Mouse (Mus musculus) midbrain, postnatal 0 days (tissue): ENCODE measurements at regions not wholly inside any gene's neighbourhood (a gene's known extent, or its start where the extent isn't known, plus 50 kb on each side); places are given as distances from the start of the nearest gene placed in this dataset.
A peak's percentile ranks its signal among the peaks of the same experiment; 100 is the strongest.

Source experiments
- ATAC-seq: fragments of 200-750 bp; cut with Nextera tagmentation; 2 replicates; pipeline ENCODE4 v1.8.0; 2017; ENCODE audit warnings: moderate number of reproducible peaks, mild to moderate bottlenecking, moderate TSS enrichment, moderate library complexity; ENCODE audit not compliant: low FRiP score
- DNase-seq: peaks from one replicate; pipeline ENCODE4 v3.0.0-alpha.2; 2015; ENCODE audit warnings: low spot score
- H3K27ac ChIP-seq: fragments of 300-500 bp; sonication (generic); 2 replicates; pipeline ENCODE4 v1.5.1; 2014; ENCODE audit warnings: low read depth, mild to moderate bottlenecking, low read length, mixed read lengths
- H3K27me3 ChIP-seq: fragments of 300-500 bp; sonication (generic); 2 replicates; pipeline ENCODE4 v1.6.1; 2014; ENCODE audit warnings: low read length, control low read depth, mixed read lengths; ENCODE audit not compliant: insufficient read depth
- H3K36me3 ChIP-seq: fragments of 300-500 bp; sonication (generic); 2 replicates; pipeline ENCODE4 v1.6.1; 2014; ENCODE audit warnings: low read length, control low read depth, mixed read lengths; ENCODE audit not compliant: insufficient read depth
- H3K4me1 ChIP-seq: fragments of 300-500 bp; sonication (generic); 2 replicates; pipeline ENCODE4 v1.6.1; 2014; ENCODE audit warnings: mild to moderate bottlenecking, control low read depth, antibody characterized with exemption, low read length, mixed read lengths; ENCODE audit not compliant: insufficient read depth
- H3K4me2 ChIP-seq: fragments of 300-500 bp; sonication (generic); 2 replicates; pipeline ENCODE4 v1.6.1; 2014; ENCODE audit warnings: low read depth, mild to moderate bottlenecking, low read length, mixed read lengths; ENCODE audit not compliant: poor library complexity, severe bottlenecking
- H3K4me3 ChIP-seq: fragments of 300-500 bp; sonication (generic); 2 replicates; pipeline ENCODE4 v1.5.1; 2014; ENCODE audit warnings: low read depth, mild to moderate bottlenecking, low read length, moderate library complexity
- H3K9ac ChIP-seq: fragments of 300-500 bp; sonication (generic); replicated peaks from 2 replicates; pipeline ENCODE4 v1.6.1; 2014; ENCODE audit warnings: mild to moderate bottlenecking, low read length, moderate library complexity, mixed read lengths; ENCODE audit not compliant: poor library complexity, severe bottlenecking
- H3K9me3 ChIP-seq: fragments of 300-500 bp; sonication (generic); 2 replicates; pipeline ENCODE4 v1.6.1; 2016; ENCODE audit warnings: low read length, control low read depth
- CTCF ChIP-seq: IDR thresholded peaks from 2 replicates; pipeline ENCODE4 v1.5.1; 2016; ENCODE audit warnings: antibody characterized with exemption, mild to moderate bottlenecking
- WGBS: fragments of 180-500 bp; shearing (Covaris S2); extraction: QIAGEN DNeasy Blood & Tissue Kit; methylation state at CpG from one replicate; pipeline ENCODE4 v1.1.7; 2014; 5-methylcytosine and 5-hydroxymethylcytosine counted together

- Histone ChIP-seq H3K9me3 (no peaks in the 10 kb centered on the region), H3K36me3 (no peaks in the 10 kb centered on the region), H3K4me3 (no peak overlapping the region), H3K9ac (no peak overlapping the region), H3K4me2 (no peak overlapping the region), H3K4me1 (no peaks in the 10 kb centered on the region), H3K27me3 (no peaks in the 10 kb centered on the region), H3K27ac (no peak overlapping the region)
- TF ChIP-seq CTCF, result no peak
- no peak for DNase-seq
- no peak for ATAC-seq
- 79% methylated on average over 5 of the region's 5 CpGs for WGBS
Measured at GRCm38 (mm10) chr12:112345797-112346196, 143.5 kb upstream of the A530016L24Rik start.

GRCm38 (mm10) chr12:112348116-112348515 is 141.1 kb upstream of the A530016L24Rik start:
- ATAC-seq (no peak), DNase-seq (no peak)
- no peak for TF ChIP-seq CTCF
- Histone ChIP-seq H3K9me3 (no peaks in the 10 kb centered on the region), H3K4me3 (no peak overlapping the region), H3K27ac (no peak overlapping the region), H3K27me3 (no peaks in the 10 kb centered on the region), H3K36me3 (no peaks in the 10 kb centered on the region), H3K9ac (no peak overlapping the region), H3K4me1 (no peaks in the 10 kb centered on the region), H3K4me2 (no peak overlapping the region)
- 95% methylated on average over 9 of the region's 9 CpGs for WGBS

GRCm38 (mm10) chr12:112349676-112350318 is 139.5 kb upstream of the A530016L24Rik start:
- Histone ChIP-seq H3K27me3 (no peaks in the 10 kb centered on the region), H3K27ac (peak overlapping the region; percentile 62), H3K36me3 (no peaks in the 10 kb centered on the region), H3K9me3 (no peaks in the 10 kb centered on the region), H3K9ac (peak overlapping the region; percentile 29; the same call in 1 of the 2 replicates), H3K4me3 (no peak overlapping the region), H3K4me1 (no peaks in the 10 kb centered on the region), H3K4me2 (no peak overlapping the region)
- TF ChIP-seq CTCF, result no peak
- ATAC-seq (peak; percentile 52; the same call in 1 of the 2 replicates), DNase-seq (peak; percentile 58)
- WGBS, result 33% methylated on average over 17 of the region's 17 CpGs

GRCm38 (mm10) chr12:112350733-112351132 is 138.5 kb upstream of the A530016L24Rik start:
- 27% methylated on average over 9 of the region's 9 CpGs for WGBS
- Histone ChIP-seq H3K9me3 (no peaks in the 10 kb centered on the region), H3K4me1 (no peaks in the 10 kb centered on the region), H3K36me3 (no peaks in the 10 kb centered on the region), H3K9ac (no peak overlapping the region), H3K4me3 (no peak overlapping the region), H3K27ac (no peak overlapping the region), H3K4me2 (no peak overlapping the region), H3K27me3 (no peaks in the 10 kb centered on the region)
- ATAC-seq (no peak), DNase-seq (peak; percentile 43)
- TF ChIP-seq CTCF, result no peak

- Histone ChIP-seq H3K9ac (no peak overlapping the region), H3K4me3 (no peak overlapping the region), H3K4me1 (no peaks in the 10 kb centered on the region), H3K9me3 (no peaks in the 10 kb centered on the region), H3K4me2 (no peak overlapping the region), H3K36me3 (no peaks in the 10 kb centered on the region), H3K27me3 (no peaks in the 10 kb centered on the region), H3K27ac (no peak overlapping the region)
- TF ChIP-seq CTCF, result no peak
- ATAC-seq, result no peak
- 78% methylated on average over 3 of the region's 3 CpGs for WGBS
- no peak for DNase-seq
Measured at GRCm38 (mm10) chr12:112363349-112363748, 125.9 kb upstream of the A530016L24Rik start.

- TF ChIP-seq CTCF, result no peak
- H3K27ac ChIP-seq, result no peak overlapping the region
- H3K4me2 ChIP-seq, result no peak overlapping the region
- no peaks in the 10 kb centered on the region for H3K27me3 ChIP-seq
- WGBS, result 78% methylated on average over 4 of the region's 4 CpGs
- no peak overlapping the region for H3K9ac ChIP-seq
- ATAC-seq (no peak), DNase-seq (no peak)
- H3K36me3 ChIP-seq, result no peaks in the 10 kb centered on the region
- no peak overlapping the region for H3K4me3 ChIP-seq
- H3K9me3 ChIP-seq, result no peaks in the 10 kb centered on the region
- H3K4me1 ChIP-seq, result no peaks in the 10 kb centered on the region
Measured at GRCm38 (mm10) chr12:112367221-112367620, 122.0 kb upstream of the A530016L24Rik start.
